Mouse (Mus musculus) neural tube, embryonic 13.5 days (tissue): ENCODE results near the gene Myo18b. TPM values are rescaled to one million over a fixed set of nuclear protein-coding genes. Genes with fewer than 3 reads are reported as not detected.

Experiments used
- ATAC-seq: fragments of 200-750 bp; cut with Nextera tagmentation; 2 replicates; pipeline ENCODE4 v1.8.0; 2017; ENCODE audit warnings: low read depth, mild to moderate bottlenecking, moderate TSS enrichment, moderate library complexity
- H3K27ac ChIP-seq: fragments of 300-500 bp; sonication (generic); replicated peaks from 2 replicates; pipeline ENCODE4 v1.5.1; 2015; ENCODE audit warnings: moderate library complexity, mild to moderate bottlenecking, inconsistent platforms
- H3K27me3 ChIP-seq: fragments of 300-500 bp; sonication (generic); 2 replicates; pipeline ENCODE4 v1.6.1; 2015; ENCODE audit warnings: mild to moderate bottlenecking, inconsistent platforms
- H3K36me3 ChIP-seq: fragments of 300-500 bp; sonication (generic); 2 replicates; pipeline ENCODE4 v1.6.1; 2015; ENCODE audit warnings: mild to moderate bottlenecking, inconsistent platforms
- H3K4me1 ChIP-seq: fragments of 300-500 bp; sonication (generic); replicated peaks from 2 replicates; pipeline ENCODE4 v1.6.1; 2015; ENCODE audit warnings: inconsistent platforms
- H3K4me2 ChIP-seq: fragments of 300-500 bp; sonication (generic); 2 replicates; pipeline ENCODE4 v1.6.1; 2015; ENCODE audit warnings: inconsistent platforms, mild to moderate bottlenecking, moderate library complexity
- H3K4me3 ChIP-seq: fragments of 300-500 bp; sonication (generic); 2 replicates; pipeline ENCODE4 v1.5.1; 2015; ENCODE audit warnings: mild to moderate bottlenecking, inconsistent platforms
- H3K9ac ChIP-seq: fragments of 300-500 bp; sonication (generic); 2 replicates; pipeline ENCODE4 v1.6.1; 2015; ENCODE audit warnings: moderate library complexity, mild to moderate bottlenecking, inconsistent platforms
- H3K9me3 ChIP-seq: fragments of 300-500 bp; sonication (generic); 2 replicates; pipeline ENCODE4 v1.6.1; 2016; ENCODE audit warnings: inconsistent platforms
- WGBS: fragments of 180-500 bp; shearing (Covaris S2); methylation state at CpG from one replicate; pipeline ENCODE4 v1.1.7; 2015; 5-methylcytosine and 5-hydroxymethylcytosine counted together
- polyA plus RNA-seq: library from polyadenylated mRNA; unstranded; fragments of >200 nt; fragmentation: Nextera tagmentation; extraction: Ambion mirVana; gene quantifications from 2 replicates; pipeline ENCODE4 v1.2.1, GENCODE M21; 2015

Myo18b gene
- 1.4 and 1.5 TPM in 2 replicates for polyA plus RNA-seq

DNA sequence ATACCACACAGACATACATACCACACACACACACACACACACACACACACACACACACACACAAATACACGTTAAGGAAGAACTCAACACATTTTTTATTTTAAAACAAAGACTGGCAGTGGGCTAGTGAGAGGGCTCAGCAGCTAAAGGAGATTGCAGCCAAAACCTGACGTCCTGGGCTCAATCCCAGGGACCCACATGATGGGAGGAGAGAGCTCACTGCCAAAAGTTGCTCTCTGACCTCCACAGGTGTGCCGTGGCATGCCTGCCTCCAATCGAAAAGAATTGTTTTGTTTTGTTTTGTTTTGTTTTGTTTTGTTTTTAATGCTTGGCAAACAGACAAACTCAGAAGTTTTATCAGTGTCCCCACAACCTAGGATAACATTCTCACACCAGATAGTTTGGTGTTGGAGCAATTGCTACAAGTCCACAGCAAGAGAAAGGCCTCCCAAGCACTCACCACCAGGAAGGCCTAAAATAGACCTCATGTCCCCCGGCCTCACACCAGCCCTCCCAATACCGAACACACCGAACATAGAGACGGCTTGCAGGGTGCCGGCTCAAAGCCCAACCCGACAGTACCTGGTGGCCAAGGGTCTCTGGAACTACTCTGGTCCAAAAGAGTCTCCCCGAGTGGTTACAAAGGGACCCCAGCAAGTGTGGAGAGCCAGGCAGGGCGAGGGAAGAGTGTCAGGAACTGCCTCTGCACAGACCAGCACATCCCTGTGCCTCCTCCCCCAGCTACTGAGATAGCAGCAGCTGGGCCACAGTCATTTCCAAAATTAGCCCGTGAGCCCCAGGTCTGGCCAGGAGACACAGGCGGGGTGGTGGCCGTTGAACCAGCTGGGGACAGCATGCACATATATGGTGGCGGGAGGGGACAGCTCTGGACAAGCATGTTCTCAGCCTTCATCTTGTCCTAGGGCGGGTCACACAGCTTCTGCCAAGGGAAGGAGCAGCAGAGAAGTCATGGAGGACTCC lies at the start of gene Myo18b:
TSS of gene Myo18b (minus strand) at position 689 of the 981 bp plus-strand sequence.
- H3K4me2 ChIP-seq: no peak within 1 kb of the TSS

DNA sequence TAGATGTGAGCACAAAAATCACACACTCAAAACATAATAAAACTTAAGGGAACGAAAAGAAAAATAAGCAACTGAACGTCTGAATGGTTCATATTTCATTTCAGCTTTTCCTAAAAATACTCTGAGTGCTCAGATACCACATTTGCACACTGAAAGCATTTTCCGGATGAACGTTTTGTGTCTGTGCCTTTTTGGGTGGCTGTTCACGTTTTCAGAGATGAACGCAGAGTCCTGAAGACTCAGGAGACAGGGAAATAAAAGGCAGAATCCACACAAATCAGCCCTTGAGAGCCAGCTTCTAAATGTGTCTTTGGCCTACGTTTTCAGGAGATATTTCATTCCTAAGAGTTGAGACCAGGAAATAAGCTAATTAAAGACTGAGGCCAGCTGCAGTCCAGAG lies 49.8 kb upstream of the Myo18b start:
- Histone ChIP-seq H3K27ac (no peak overlapping the region), H3K4me3 (no peak overlapping the region), H3K4me1 (0 out of 2 replicates have a peak, but pooled peaks cover 4% of the 10 kb centered on the region), H3K9ac (no peak overlapping the region), H3K9me3 (no peaks in the 10 kb centered on the region), H3K27me3 (no peaks in the 10 kb centered on the region), H3K4me2 (no peak overlapping the region), H3K36me3 (peaks cover 10% of the 10 kb centered on the region)
- 74% methylated on average over 7 of the region's 7 CpGs for WGBS
- ATAC-seq: no peak

More for the DNA sequence above, at the start of gene Myo18b:
- Histone ChIP-seq H3K4me3 (no peak within 1 kb of the TSS), H3K4me1 (no peaks in the 10 kb centered on the region), H3K36me3 (no peaks in the 10 kb centered on the region), H3K9ac (no peak within 1 kb of the TSS), H3K27ac (no peak within 1 kb of the TSS), H3K27me3 (no peaks in the 10 kb centered on the region), H3K9me3 (no peaks in the 10 kb centered on the region)
- no peak for ATAC-seq
- 80% methylated on average over 17 of the region's 17 CpGs for WGBS

DNA sequence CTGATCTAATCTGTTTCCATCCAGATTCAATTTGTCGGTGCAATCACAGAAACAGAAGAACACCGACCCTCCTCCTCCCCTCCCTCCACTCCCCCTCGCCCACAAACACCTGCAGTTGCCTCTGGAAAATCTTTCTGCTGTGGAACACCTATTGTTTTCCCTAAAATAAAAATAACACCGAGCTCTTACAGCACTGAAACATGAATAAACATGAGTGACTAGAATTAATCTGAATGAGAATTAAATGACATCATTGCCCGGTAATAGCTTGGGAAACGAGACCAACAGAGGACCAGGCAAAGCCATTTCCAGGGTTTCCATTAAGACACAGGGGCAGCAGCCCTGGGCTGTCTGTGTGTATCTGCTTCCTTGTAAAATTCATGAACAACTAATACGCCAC lies 46.1 kb upstream of the Myo18b start:
- 0 out of 2 replicates have a peak, but pooled peaks cover 4% of the 10 kb centered on the region for H3K4me1 ChIP-seq
- no peak overlapping the region for H3K4me2 ChIP-seq
- ATAC-seq: no peak
- H3K27ac ChIP-seq: no peak overlapping the region
- WGBS: 40% methylated on average over 7 of the region's 7 CpGs
- H3K9ac ChIP-seq: no peak overlapping the region
- H3K36me3 ChIP-seq: peaks cover 11% of the 10 kb centered on the region
- H3K4me3 ChIP-seq: no peak overlapping the region
- no peaks in the 10 kb centered on the region for H3K9me3 ChIP-seq
- H3K27me3 ChIP-seq: no peaks in the 10 kb centered on the region

DNA sequence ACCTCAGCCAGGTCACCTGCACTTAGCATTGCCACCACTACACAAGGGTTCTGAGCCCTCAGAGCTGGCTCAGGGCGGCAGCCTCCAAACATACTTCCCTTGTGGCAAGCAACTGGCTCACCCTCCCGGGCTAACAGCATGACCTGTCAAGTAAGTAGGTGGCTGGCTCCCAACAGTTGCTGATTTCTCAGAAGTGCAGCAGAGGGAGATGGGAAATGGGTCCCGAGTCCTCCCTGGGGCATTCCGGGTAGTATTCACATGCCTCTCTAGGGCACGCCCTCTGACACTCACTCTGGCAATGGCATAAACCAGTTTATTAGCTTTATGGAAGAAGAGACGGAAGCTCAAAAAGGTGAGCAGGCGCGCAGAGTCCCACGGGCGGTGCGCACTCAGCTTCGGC lies 44.8 kb upstream of the Myo18b start:
- Histone ChIP-seq H3K4me3 (no peak overlapping the region), H3K4me1 (0 out of 2 replicates have a peak, but pooled peaks cover 4% of the 10 kb centered on the region), H3K9ac (no peak overlapping the region), H3K4me2 (no peak overlapping the region), H3K9me3 (no peaks in the 10 kb centered on the region), H3K36me3 (peaks cover 7% of the 10 kb centered on the region), H3K27ac (no peak overlapping the region), H3K27me3 (no peaks in the 10 kb centered on the region)
- 92% methylated on average over 12 of the region's 12 CpGs for WGBS
- ATAC-seq: no peak

DNA sequence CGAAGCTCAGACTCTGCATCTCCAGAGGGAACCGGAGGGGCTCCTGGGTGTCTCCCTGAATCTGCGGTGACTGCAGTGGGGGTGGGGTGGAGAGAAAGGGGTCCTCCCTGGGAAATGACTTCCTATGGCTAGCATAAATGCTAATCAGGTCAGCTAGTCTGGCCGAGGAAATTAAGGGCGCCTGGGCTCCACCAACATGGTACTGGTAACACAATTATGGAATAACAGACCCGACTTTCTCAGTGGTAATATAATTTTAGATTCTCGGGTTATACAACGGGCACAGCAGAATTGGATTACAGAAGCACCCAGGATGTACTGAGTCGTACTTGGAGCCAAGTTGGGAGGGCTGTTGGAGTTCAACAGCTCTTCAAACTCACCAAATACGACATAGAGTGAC lies 40.5 kb upstream of the Myo18b start:
- WGBS: 86% methylated on average over 10 of the region's 10 CpGs
- H3K4me3 ChIP-seq: no peak overlapping the region
- no peak overlapping the region for H3K27ac ChIP-seq
- no peak overlapping the region for H3K9ac ChIP-seq
- no peak overlapping the region for H3K4me2 ChIP-seq
- no peak for ATAC-seq
- no peaks in the 10 kb centered on the region for H3K9me3 ChIP-seq
- peaks cover 9% of the 10 kb centered on the region; the same call in 1 of the 2 replicates for H3K4me1 ChIP-seq
- peaks cover 18% of the 10 kb centered on the region for H3K36me3 ChIP-seq
- no peaks in the 10 kb centered on the region for H3K27me3 ChIP-seq

DNA sequence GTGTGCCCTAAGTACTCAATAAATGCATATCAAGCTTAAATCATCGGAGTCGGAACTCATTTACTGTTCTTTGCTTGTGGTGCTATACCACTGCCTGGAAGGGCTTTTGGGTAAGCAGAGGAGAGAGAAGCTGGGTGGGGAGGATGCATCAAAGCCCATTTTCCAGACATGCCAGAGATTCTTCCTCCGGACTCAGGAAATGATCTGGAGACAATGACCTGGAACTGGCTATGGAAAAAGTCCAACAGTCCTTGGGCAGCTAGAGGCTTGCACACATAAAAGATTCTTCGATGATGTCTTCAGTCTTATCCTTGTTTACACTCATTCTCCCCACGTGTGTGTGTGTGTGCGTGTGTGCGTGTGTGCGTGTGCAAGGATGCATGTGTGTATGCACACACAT lies 39.3 kb upstream of the Myo18b start:
- Histone ChIP-seq H3K27me3 (no peaks in the 10 kb centered on the region), H3K4me1 (peaks cover 9% of the 10 kb centered on the region; the same call in 1 of the 2 replicates), H3K9me3 (no peaks in the 10 kb centered on the region), H3K36me3 (peaks cover 11% of the 10 kb centered on the region; the same call in 1 of the 2 replicates), H3K4me2 (no peak overlapping the region), H3K27ac (no peak overlapping the region), H3K9ac (no peak overlapping the region), H3K4me3 (no peak overlapping the region)
- no peak for ATAC-seq
- WGBS: 90% methylated on average over 8 of the region's 8 CpGs

DNA sequence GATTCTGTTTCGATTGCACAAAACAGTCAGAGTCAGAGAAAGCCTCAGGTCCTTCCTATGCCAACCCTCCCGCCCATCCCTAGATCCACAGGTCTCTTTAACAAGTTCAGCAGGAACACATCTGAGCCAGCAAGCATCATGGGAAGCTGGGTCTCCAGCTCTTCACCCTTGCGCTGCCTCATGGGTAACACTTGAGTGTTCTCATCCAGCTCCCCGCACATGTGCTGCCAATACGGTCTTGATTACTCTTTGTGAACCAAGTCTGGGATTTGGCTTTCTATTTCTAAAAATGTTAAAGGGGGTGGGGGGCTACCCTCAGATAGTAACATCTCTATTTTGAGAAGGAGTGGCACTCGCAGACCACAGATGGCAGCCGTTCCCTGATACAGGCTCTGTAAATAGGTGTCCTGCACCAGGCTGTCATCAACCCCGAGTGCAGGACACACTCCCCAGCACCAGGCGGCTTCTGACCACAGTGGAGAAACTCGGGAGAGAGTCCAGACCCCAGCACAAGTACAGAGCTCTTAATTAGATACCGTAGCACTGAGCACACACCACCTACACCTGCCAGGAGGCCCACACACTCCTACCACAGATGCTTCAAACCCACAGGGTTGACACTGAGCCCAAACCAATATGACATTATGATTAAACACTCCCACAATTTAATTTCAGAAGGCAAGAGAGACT lies 36.9 kb upstream of the Myo18b start:
- no peak for ATAC-seq
- WGBS: 80% methylated on average over 11 of the region's 11 CpGs
- H3K27ac ChIP-seq: no peak overlapping the region

DNA sequence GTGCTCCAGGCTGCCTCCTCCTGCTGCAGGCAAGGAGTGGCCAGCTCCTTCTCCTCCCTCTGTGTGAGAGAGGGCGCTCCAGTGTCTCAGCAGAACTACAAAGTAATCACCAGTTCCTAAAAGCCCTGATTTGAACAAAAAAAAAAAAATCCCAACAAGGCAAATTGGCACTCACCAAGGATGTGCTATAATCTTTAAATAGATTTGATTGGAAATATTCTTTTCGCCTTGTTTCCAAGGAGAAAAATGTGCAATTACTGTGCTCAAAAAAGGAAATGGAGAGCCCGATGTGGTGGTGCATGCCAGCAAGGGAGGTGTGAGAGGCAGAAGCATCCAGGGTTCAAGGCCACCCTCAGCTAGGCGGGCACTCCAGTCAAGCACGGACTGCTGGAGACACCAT lies 35.7 kb upstream of the Myo18b start:
- Histone ChIP-seq H3K36me3 (peaks cover 16% of the 10 kb centered on the region; the same call in 1 of the 2 replicates), H3K4me2 (no peak overlapping the region), H3K27me3 (no peaks in the 10 kb centered on the region), H3K27ac (no peak overlapping the region), H3K4me1 (peaks cover 13% of the 10 kb centered on the region; the same call in 1 of the 2 replicates), H3K9me3 (no peaks in the 10 kb centered on the region), H3K4me3 (no peak overlapping the region), H3K9ac (no peak overlapping the region)
- WGBS: 87% methylated on average over 5 of the region's 5 CpGs
- no peak for ATAC-seq

More for the DNA sequence above, 36.9 kb upstream of the Myo18b start:
- Histone ChIP-seq H3K27me3 (no peaks in the 10 kb centered on the region), H3K4me3 (no peak overlapping the region), H3K9me3 (no peaks in the 10 kb centered on the region), H3K36me3 (peaks cover 16% of the 10 kb centered on the region; the same call in 1 of the 2 replicates), H3K4me2 (no peak overlapping the region), H3K4me1 (peaks cover 9% of the 10 kb centered on the region; the same call in 1 of the 2 replicates), H3K9ac (no peak overlapping the region)

DNA sequence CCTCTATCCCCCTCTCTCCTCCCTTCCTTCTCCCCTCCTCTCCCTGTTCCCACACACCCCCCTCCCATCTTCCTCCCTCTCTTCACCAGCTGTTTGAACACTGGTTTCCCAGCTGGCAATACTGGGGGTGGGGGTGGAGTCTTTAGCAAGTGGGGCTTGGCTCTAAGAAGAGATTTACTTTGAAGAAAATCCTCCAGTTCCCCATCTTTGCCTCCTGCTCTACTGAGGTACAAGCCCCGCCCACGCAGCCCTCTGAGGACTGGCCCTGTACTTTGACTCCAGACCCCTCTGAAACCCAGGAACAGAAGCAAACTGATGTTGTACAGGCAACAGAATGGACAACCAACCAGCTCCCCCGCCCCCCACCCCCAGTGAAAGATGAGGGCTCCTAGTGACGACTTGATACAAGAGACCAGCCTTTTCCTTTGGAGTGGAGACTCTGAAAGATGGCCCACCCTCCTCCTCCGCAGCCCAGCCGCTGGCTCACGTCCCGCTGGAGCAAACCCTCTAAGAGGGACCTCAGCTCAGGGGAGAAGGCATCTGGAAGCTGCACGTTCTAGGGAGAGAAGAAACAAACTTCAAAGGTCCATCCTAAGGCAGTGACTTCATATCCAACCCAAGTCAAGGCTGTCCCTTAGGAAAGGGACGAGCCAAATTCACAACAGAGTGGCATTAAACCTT lies 32.2 kb upstream of the Myo18b start:
- H3K4me1 ChIP-seq: peaks cover 4% of the 10 kb centered on the region; the same call in 1 of the 2 replicates
- 0 out of 2 replicates have a peak, but pooled peaks cover 5% of the 10 kb centered on the region for H3K36me3 ChIP-seq
- 57% methylated on average over 10 of the region's 10 CpGs for WGBS
- H3K9ac ChIP-seq: no peak overlapping the region
- no peak for ATAC-seq
- H3K4me3 ChIP-seq: no peak overlapping the region
- H3K9me3 ChIP-seq: no peaks in the 10 kb centered on the region
- no peaks in the 10 kb centered on the region for H3K27me3 ChIP-seq
- no peak overlapping the region for H3K27ac ChIP-seq
- no peak overlapping the region for H3K4me2 ChIP-seq

DNA sequence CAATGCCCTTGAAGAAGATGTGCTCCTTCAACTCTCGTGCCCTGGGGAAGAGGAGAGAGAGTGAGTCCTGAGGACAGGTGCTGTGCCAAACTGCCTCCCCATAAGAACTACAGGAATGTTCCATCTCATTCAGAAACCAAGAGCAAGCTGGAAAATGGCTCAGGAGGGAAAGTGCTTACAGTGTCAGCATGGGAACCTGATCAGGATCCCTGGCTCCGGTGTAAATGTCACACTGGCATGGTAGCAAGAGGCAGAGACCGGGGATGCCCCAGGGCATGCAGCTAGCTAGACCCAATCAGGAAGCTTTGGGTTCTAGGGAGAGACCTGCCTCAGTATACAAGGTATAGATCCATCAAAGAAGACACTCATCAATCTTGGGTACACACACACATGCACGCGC lies 29.3 kb upstream of the Myo18b start:
- no peak for ATAC-seq
- H3K4me2 ChIP-seq: no peak overlapping the region
- no peak overlapping the region for H3K27ac ChIP-seq
- no peak overlapping the region for H3K4me3 ChIP-seq
- H3K9ac ChIP-seq: no peak overlapping the region
- H3K9me3 ChIP-seq: no peaks in the 10 kb centered on the region
- H3K27me3 ChIP-seq: no peaks in the 10 kb centered on the region
- 0 out of 2 replicates have a peak, but pooled peaks cover 5% of the 10 kb centered on the region for H3K36me3 ChIP-seq
- 96% methylated on average over 5 of the region's 5 CpGs for WGBS
- 0 out of 2 replicates have a peak, but pooled peaks cover 4% of the 10 kb centered on the region for H3K4me1 ChIP-seq

DNA sequence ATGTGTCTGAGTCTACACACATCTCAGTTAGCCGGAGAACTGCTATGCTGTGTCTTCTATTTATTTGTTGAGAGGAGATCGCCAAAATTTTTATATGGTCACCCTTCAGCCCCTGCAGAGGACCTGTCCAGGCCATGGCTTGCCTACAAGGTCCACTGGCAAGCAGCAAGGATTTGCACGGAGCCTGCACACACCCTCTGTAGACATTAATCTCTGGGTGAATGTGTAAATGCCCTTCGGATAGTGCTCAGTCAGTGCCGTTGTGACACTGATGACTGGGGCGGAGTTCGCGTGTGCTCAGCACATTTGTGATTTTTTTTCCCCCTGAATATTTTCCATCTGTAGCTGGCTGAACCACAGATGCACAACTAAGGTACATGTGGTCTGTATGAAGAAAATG lies 28.6 kb upstream of the Myo18b start:
- no peak overlapping the region for H3K4me2 ChIP-seq
- H3K27ac ChIP-seq: no peak overlapping the region
- 90% methylated on average over 8 of the region's 8 CpGs for WGBS
- no peaks in the 10 kb centered on the region for H3K9me3 ChIP-seq
- no peak for ATAC-seq
- H3K27me3 ChIP-seq: no peaks in the 10 kb centered on the region
- no peak overlapping the region for H3K9ac ChIP-seq
- 0 out of 2 replicates have a peak, but pooled peaks cover 4% of the 10 kb centered on the region for H3K4me1 ChIP-seq
- 0 out of 2 replicates have a peak, but pooled peaks cover 5% of the 10 kb centered on the region for H3K36me3 ChIP-seq
- no peak overlapping the region for H3K4me3 ChIP-seq
